ENCODE assay signal across 18 mouse cellular contexts in genomic region chr17:79349371-79349770, GRCm38 (mm10). TPM values are rescaled to one million over a fixed set of nuclear protein-coding genes. Genes with fewer than 3 reads are reported as not detected.
DNase-seq lines count a peak whose midpoint lies in the region; ATAC-seq and TF ChIP-seq lines count a peak whose summit lies in the region.
"Had no signal": no experiment of that assay in that cellular context is flagged by ENCODE, and none has a peak within 500 bp of the region (broad histone marks: within the 10 kb centered on the region; RNA-seq: fewer than 3 reads in every experiment).

No protein-coding gene starts in this region.

- H3K36me3 ChIP-seq in heart, embryonic 13.5 days, result peaks cover 42% of the 10 kb centered on the region
- H3K36me3 ChIP-seq in heart, embryonic 11.5 days (ENCODE audit: control insufficient read depth, insufficient read depth, low read length), result no peaks in the 10 kb centered on the region
- H3K36me3 ChIP-seq in megakaryocyte, embryonic 14.5 days (replicated peaks; ENCODE audit: low read length), result peaks cover 44% of the 10 kb centered on the region
- no peaks in the 10 kb centered on the region for H3K36me3 ChIP-seq in small intestine, adult 2 months (ENCODE audit: control insufficient read depth, insufficient read depth, low read length)
- H3K36me3 ChIP-seq: forebrain, embryonic 15.5 days; G1E had no signal

- no peak for TF ChIP-seq CTCF in small intestine, adult 2 months (IDR thresholded peaks at IDR 0.05; ENCODE audit: extremely low read depth, insufficient read length, insufficient replicate concordance, low read depth, low read length)

- H3K4me2 ChIP-seq in heart, embryonic 13.5 days, result peak overlapping the region; percentile 99; the same call in 1 of the 2 replicates
- no peak overlapping the region for H3K4me2 ChIP-seq in heart, embryonic 11.5 days
- H3K4me2 ChIP-seq: forebrain, embryonic 15.5 days; lung, embryonic 15.5 days had no signal

- peaks cover 84% of the 10 kb centered on the region for H3K4me1 ChIP-seq in heart, embryonic 13.5 days
- H3K4me1 ChIP-seq in heart, embryonic 11.5 days (ENCODE audit: control insufficient read depth, insufficient read depth, low read length), result peaks cover 37% of the 10 kb centered on the region
- H3K4me1 ChIP-seq in megakaryocyte, embryonic 14.5 days, result peaks cover 94% of the 10 kb centered on the region
- H3K4me1 ChIP-seq in small intestine, adult 2 months (ENCODE audit: control insufficient read depth, insufficient read depth, insufficient read length, low read length), result peaks cover 5% of the 10 kb centered on the region; the same call in 1 of the 2 replicates

- WGBS in heart, embryonic 13.5 days, result 81% methylated on average over 4 of the region's 4 CpGs
- 83% methylated on average over 4 of the region's 4 CpGs for WGBS in heart, embryonic 11.5 days (ENCODE audit: insufficient replicate concordance)
- 82% methylated on average over 4 of the region's 4 CpGs for WGBS in small intestine, adult 2 months

- H3K9me3 ChIP-seq in heart, embryonic 13.5 days, result no peaks in the 10 kb centered on the region
- no peaks in the 10 kb centered on the region for H3K9me3 ChIP-seq in heart, embryonic 11.5 days (replicated peaks; ENCODE audit: control insufficient read depth, low read length)
- no peaks in the 10 kb centered on the region for H3K9me3 ChIP-seq in megakaryocyte, embryonic 14.5 days
- H3K9me3 ChIP-seq: forebrain, embryonic 15.5 days; lung, embryonic 15.5 days had no signal

- intact Hi-C loops in left cerebral cortex, postnatal 4 days (cut with DNase I), result no loop called here

- DNase-seq in adrenal gland, adult (ENCODE audit: inconsistent age in 2 of 2, low spot score in 1 of 2), result peak; percentile 23 to 66
- no peak for DNase-seq in adrenal gland, postnatal 25 days
- DNase-seq in left cerebral cortex, postnatal 4 days, result no peak
- DNase-seq: adrenal gland, adult 8-10 months; cerebellum, adult 9-10 months; kidney, adult 9 months; kidney, postnatal 36 days; spleen, adult 18-20 months; thymus, adult 2 months had no signal

- ATAC-seq in heart, embryonic 13.5 days (ENCODE audit: extremely low read depth, insufficient number of reproducible peaks, low FRiP score, low TSS enrichment), result no peak
- no peak for ATAC-seq in heart, embryonic 11.5 days (replicated peaks; ENCODE audit: insufficient number of reproducible peaks, low FRiP score, low TSS enrichment)
- ATAC-seq in megakaryocyte, adult 5-6 weeks (ENCODE audit: poor library complexity, severe bottlenecking), result no peak
- ATAC-seq: CD4-positive, CD25-positive, alpha-beta regulatory T cell, adult 4 months; forebrain, embryonic 15.5 days had no signal

- peak overlapping the region; percentile 33; the same call in 1 of the 2 replicates for H3K9ac ChIP-seq in heart, embryonic 13.5 days
- no peak overlapping the region for H3K9ac ChIP-seq in heart, embryonic 11.5 days (ENCODE audit: low read depth, low read length)
- H3K9ac ChIP-seq: forebrain, embryonic 15.5 days; lung, embryonic 15.5 days had no signal

- no peak overlapping the region for H3K4me3 ChIP-seq in heart, embryonic 13.5 days
- no peak overlapping the region for H3K4me3 ChIP-seq in heart, embryonic 11.5 days (ENCODE audit: low read depth, low read length)
- peak overlapping the region; percentile 64 for H3K4me3 ChIP-seq in megakaryocyte, embryonic 14.5 days (replicated peaks)
- H3K4me3 ChIP-seq in small intestine, adult 2 months (ENCODE audit: low read depth, low read length), result no peak overlapping the region; the same call in 1 of the 2 replicates
- H3K4me3 ChIP-seq: forebrain, embryonic 15.5 days; lung, embryonic 15.5 days had no signal

- no peak for TF ChIP-seq POLR2A in small intestine, adult 2 months (IDR thresholded peaks at IDR 0.05; ENCODE audit: low read depth, low read length)

- H3K27me3 ChIP-seq in heart, embryonic 13.5 days (replicated peaks), result no peaks in the 10 kb centered on the region
- no peaks in the 10 kb centered on the region for H3K27me3 ChIP-seq in heart, embryonic 11.5 days (ENCODE audit: control insufficient read depth, insufficient read depth, low read length)
- no peaks in the 10 kb centered on the region for H3K27me3 ChIP-seq in megakaryocyte, embryonic 14.5 days (replicated peaks)
- H3K27me3 ChIP-seq in small intestine, adult 2 months (ENCODE audit: control insufficient read depth, insufficient read depth, low read length), result 0 out of 2 replicates have a peak, but pooled peaks cover 2% of the 10 kb centered on the region
- H3K27me3 ChIP-seq: forebrain, embryonic 15.5 days; lung, embryonic 15.5 days had no signal

- H3K27ac ChIP-seq in heart, embryonic 13.5 days (replicated peaks), result no peak overlapping the region
- no peak overlapping the region for H3K27ac ChIP-seq in heart, embryonic 11.5 days (ENCODE audit: low read depth, low read length)
- H3K27ac ChIP-seq in small intestine, adult 2 months (ENCODE audit: insufficient read depth, low read depth, low read length), result peak overlapping the region; percentile 19; the same call in 1 of the 2 replicates
- H3K27ac ChIP-seq: forebrain, embryonic 15.5 days; lung, embryonic 15.5 days had no signal

RNA-seq across cellular contexts. Expression of gene Cdc42ep3, which starts 5.5 kb away (rescaled TPM):
- 7.4 and 7.9 TPM in 2 replicates for total RNA-seq in adrenal gland, postnatal 25 days (2021)
- polyA plus RNA-seq in heart, embryonic 13.5 days (2015; fragmentation: Nextera tagmentation; extraction: Ambion mirVana), result 44.7 and 52.5 TPM in 2 replicates
- polyA plus RNA-seq in heart, embryonic 11.5 days (2014; fragmentation: Nextera tagmentation; extraction: Ambion mirVana), result 35.0 and 36.0 TPM in 2 replicates
- polyA plus RNA-seq in megakaryocyte, embryonic 14.5 days (2012; ENCODE audit: insufficient read depth, low replicate concordance), result 0.99 and 5.5 TPM in 2 replicates
- 70.3 and 75.4 TPM in 2 replicates for total RNA-seq in megakaryocyte, adult 5-6 weeks (2015)
- 170 and 190 TPM in 2 replicates for total RNA-seq in megakaryocyte, adult 5-6 weeks (2017)
- 4.4 and 5.0 TPM in 2 replicates for polyA plus RNA-seq in small intestine, adult 2 months (2012; rRNA removed)
- 10 to 100 TPM; 43.4 to 53.3 TPM for total RNA-seq in left cerebral cortex, postnatal 4 days (2021)
- polyA plus RNA-seq: G1E had no signal

Comparison
In these comparisons a context has a peak if more than half of its experiments do, and no peak if none do; other contexts are left out.
1. DNase-seq: peak in adrenal gland, adult (2 of 2); none in adrenal gland, postnatal 25 days (single experiment) and left cerebral cortex, postnatal 4 days (single experiment).